Mouse (Mus musculus) forebrain, embryonic 14.5 days (tissue): ENCODE data around the gene E130308A19Rik. TPM values are rescaled to one million over a fixed set of nuclear protein-coding genes. Genes with fewer than 3 reads are reported as not detected.

Experiments
- ATAC-seq: fragments of 200-750 bp; cut with Nextera tagmentation; 2 replicates; pipeline ENCODE4 v1.8.0; 2017; ENCODE audit warnings: mild to moderate bottlenecking, moderate library complexity
- DNase-seq: peaks from one replicate; pipeline ENCODE4 v3.0.0-alpha.2; 2015; ENCODE audit warnings: low spot score
- H3K27ac ChIP-seq: fragments of 300-500 bp; sonication (generic); 2 replicates; pipeline ENCODE4 v1.5.1; 2014; ENCODE audit warnings: low read depth, mild to moderate bottlenecking, control low read depth, low read length, moderate library complexity
- H3K27me3 ChIP-seq: fragments of 300-500 bp; sonication (generic); replicated peaks from 2 replicates; pipeline ENCODE4 v1.6.1; 2014; ENCODE audit warnings: low read length, control low read depth, mixed read lengths; ENCODE audit not compliant: control insufficient read depth, insufficient read depth
- H3K36me3 ChIP-seq: fragments of 300-500 bp; sonication (generic); 2 replicates; pipeline ENCODE4 v1.6.1; 2014; ENCODE audit warnings: low read length, control low read depth; ENCODE audit not compliant: control insufficient read depth, insufficient read depth
- H3K4me1 ChIP-seq: fragments of 300-500 bp; sonication (generic); 2 replicates; pipeline ENCODE4 v1.6.1; 2014; ENCODE audit warnings: antibody characterized with exemption, low read length, control low read depth; ENCODE audit not compliant: control insufficient read depth, insufficient read depth
- H3K4me2 ChIP-seq: fragments of 300-500 bp; sonication (generic); 2 replicates; pipeline ENCODE4 v1.6.1; 2014; ENCODE audit warnings: mild to moderate bottlenecking, control low read depth, low read length
- H3K4me3 ChIP-seq: fragments of 300-500 bp; sonication (generic); 2 replicates; pipeline ENCODE4 v1.5.1; 2014; ENCODE audit warnings: low read depth, low read length, control low read depth
- H3K9ac ChIP-seq: fragments of 300-500 bp; sonication (generic); 2 replicates; pipeline ENCODE4 v1.6.1; 2014; ENCODE audit warnings: mild to moderate bottlenecking, low read length, control low read depth, moderate library complexity
- H3K9me3 ChIP-seq: fragments of 300-500 bp; sonication (generic); replicated peaks from 2 replicates; pipeline ENCODE4 v1.6.1; 2016; ENCODE audit warnings: low read length, control low read depth, mixed read lengths; ENCODE audit not compliant: control insufficient read depth
- WGBS: fragments of 180-500 bp; shearing (Covaris S2); extraction: QIAGEN DNeasy Blood & Tissue Kit; methylation state at CpG from one replicate; pipeline ENCODE4 v1.1.7; 2014; 5-methylcytosine and 5-hydroxymethylcytosine counted together
- polyA plus RNA-seq: library from polyadenylated mRNA; unstranded; fragments of >200 nt; fragmentation: Nextera tagmentation; extraction: Ambion mirVana; gene quantifications from 2 replicates; pipeline ENCODE4 v1.2.1, GENCODE M21; 2014

The E130308A19Rik gene
- polyA plus RNA-seq, 1 experiment from 2014 or later: 22.6 TPM

DNA sequence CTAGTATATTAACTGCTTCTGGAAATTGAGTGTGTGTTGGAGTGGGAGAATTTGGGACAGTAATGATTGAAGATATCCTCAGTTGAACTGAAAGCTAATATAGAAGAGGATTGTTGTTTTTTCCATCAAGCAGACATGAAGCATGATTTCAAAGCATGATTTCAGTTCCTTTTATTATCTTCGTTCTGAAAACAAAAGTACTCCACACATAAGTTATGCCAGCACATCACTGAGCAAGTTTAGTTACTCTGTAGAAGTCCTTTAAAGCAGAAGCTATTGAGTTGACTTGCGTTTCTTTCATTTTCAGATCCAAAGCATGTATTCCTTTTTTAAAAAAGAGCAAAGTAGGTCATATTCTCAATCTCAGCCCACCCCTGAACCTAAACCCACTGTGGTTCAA is 29.5 kb upstream of the E130308A19Rik start:
- Histone ChIP-seq H3K4me2 (no peak overlapping the region), H3K36me3 (no peaks in the 10 kb centered on the region; the same call in 1 of the 2 replicates), H3K4me3 (no peak overlapping the region), H3K27me3 (no peaks in the 10 kb centered on the region), H3K27ac (no peak overlapping the region), H3K9me3 (no peaks in the 10 kb centered on the region), H3K9ac (no peak overlapping the region), H3K4me1 (no peaks in the 10 kb centered on the region)
- ATAC-seq: no peak
- no peak for DNase-seq
- WGBS: 89% methylated on average over 2 of the region's 2 CpGs

DNA sequence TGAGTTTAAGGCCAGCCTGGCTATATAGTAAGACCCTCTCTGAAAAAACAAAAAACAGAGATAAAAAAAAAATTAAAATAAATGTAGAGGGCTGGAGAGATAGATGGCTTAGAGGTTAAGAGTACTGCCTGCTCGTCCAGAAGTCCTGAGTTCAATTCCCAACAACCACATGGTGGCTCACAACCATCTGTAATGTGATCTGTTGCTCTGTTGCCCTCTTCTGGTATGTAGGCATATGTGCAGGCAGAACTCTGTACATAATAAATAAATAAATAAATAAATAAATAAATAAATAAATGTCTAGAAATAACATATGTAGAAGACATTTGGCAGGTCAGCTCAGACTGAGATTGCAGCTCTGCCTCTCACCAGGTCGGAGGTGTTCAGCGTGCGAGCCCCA is 23.3 kb upstream of the E130308A19Rik start:
- ATAC-seq: no peak
- DNase-seq: no peak
- Histone ChIP-seq H3K27ac (no peak overlapping the region), H3K9ac (no peak overlapping the region), H3K4me1 (no peaks in the 10 kb centered on the region), H3K4me2 (no peak overlapping the region), H3K27me3 (no peaks in the 10 kb centered on the region), H3K9me3 (no peaks in the 10 kb centered on the region), H3K36me3 (no peaks in the 10 kb centered on the region; the same call in 1 of the 2 replicates), H3K4me3 (no peak overlapping the region)
- 91% methylated on average over 4 of the region's 4 CpGs for WGBS

DNA sequence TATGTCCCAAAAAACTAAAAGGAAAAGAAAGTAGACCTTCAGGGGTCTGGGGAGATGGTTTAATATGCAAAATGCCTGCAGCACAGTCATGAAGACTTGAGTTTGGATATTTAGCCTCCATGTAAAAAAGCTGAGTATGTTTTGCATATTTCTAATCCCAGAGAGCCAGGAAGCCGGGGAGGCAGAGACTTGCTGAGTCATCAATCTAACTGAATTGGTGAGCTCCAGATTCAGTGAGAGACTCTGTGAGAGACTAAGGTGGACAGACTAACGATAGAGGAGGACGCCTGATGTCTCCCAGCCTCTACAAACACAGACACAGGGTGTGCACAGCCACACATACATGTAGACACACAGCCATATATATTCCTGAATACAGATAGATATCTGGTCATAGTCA is 21.1 kb upstream of the E130308A19Rik start:
- 80% methylated on average over 3 of the region's 3 CpGs for WGBS
- no peak for DNase-seq
- H3K4me2 ChIP-seq: no peak overlapping the region
- no peak overlapping the region for H3K4me3 ChIP-seq
- H3K9ac ChIP-seq: no peak overlapping the region
- H3K27me3 ChIP-seq: no peaks in the 10 kb centered on the region
- H3K36me3 ChIP-seq: no peaks in the 10 kb centered on the region; the same call in 1 of the 2 replicates
- H3K4me1 ChIP-seq: no peaks in the 10 kb centered on the region
- no peak overlapping the region for H3K27ac ChIP-seq
- ATAC-seq: no peak
- no peaks in the 10 kb centered on the region for H3K9me3 ChIP-seq

DNA sequence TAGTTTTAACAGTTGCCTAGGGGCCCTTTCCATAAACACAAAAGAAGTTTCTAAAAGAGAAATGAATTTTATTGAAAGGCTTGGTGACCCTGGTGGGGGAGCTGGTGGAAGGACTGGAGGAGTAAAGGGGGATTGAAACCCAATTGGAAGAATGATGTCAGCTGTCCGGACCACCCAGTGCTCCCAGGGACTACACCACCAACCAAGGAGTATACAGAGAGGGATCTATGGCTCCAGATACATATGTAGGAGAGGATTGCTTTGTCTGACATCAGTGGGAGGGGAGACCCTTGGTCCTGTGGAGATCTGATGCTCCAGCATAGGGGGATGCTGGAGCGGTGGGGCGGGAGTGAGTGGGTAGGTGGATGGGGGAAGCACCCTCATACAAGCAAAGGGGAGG is 20.5 kb upstream of the E130308A19Rik start:
- no peaks in the 10 kb centered on the region; the same call in 1 of the 2 replicates for H3K36me3 ChIP-seq
- H3K9me3 ChIP-seq: no peaks in the 10 kb centered on the region
- no peaks in the 10 kb centered on the region for H3K4me1 ChIP-seq
- no peak for DNase-seq
- no peak overlapping the region for H3K4me3 ChIP-seq
- no peak for ATAC-seq
- H3K9ac ChIP-seq: no peak overlapping the region
- no peak overlapping the region for H3K4me2 ChIP-seq
- no peaks in the 10 kb centered on the region for H3K27me3 ChIP-seq
- 96% methylated on average over 3 of the region's 3 CpGs for WGBS
- no peak overlapping the region for H3K27ac ChIP-seq

DNA sequence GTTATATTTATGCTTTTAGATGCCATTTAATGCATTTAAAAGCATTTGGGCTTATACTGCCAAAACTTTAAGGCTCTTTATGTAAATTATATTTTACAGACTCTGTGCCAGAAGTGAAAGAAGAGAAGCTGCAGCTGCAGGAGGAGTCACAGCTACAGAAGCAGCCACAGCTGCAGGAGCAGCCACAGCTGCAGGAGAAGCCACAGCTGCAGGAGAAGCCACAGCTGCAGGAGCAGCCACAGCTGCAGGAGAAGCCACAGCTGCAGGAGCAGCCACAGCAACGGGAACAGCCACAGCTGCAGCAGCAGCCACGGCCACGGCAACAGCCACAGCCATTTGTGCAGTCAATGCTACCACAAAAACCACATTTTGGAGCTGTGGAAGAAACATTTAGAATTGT is 15.6 kb upstream of the E130308A19Rik start:
- no peak overlapping the region for H3K4me2 ChIP-seq
- no peaks in the 10 kb centered on the region for H3K36me3 ChIP-seq
- H3K4me1 ChIP-seq: no peaks in the 10 kb centered on the region
- H3K4me3 ChIP-seq: no peak overlapping the region
- WGBS: 82% methylated on average over 3 of the region's 3 CpGs
- DNase-seq (no peak), ATAC-seq (no peak)
- H3K27me3 ChIP-seq: no peaks in the 10 kb centered on the region
- H3K9me3 ChIP-seq: no peaks in the 10 kb centered on the region
- H3K27ac ChIP-seq: no peak overlapping the region
- H3K9ac ChIP-seq: no peak overlapping the region

DNA sequence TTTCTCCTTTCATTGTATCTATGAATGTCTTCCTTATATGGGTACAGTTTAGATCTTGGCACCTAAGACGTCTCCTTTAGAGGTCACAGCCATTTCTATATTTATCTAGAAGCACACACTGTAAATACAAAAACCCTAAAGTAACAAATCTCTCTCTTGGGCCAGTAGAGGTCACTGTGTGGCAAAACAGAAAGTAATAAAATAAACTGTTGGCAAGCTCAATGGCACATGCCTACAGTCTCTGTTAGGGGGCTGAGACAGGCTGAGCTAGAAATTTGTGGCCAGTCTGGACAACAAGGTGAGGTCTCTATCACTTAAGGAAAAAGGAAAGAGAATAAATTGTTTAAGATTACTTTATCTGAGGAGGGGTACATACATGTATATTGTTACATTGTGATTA is 11.0 kb upstream of the E130308A19Rik start:
- WGBS: 38% methylated on average over 1 of the region's 1 CpGs
- Histone ChIP-seq H3K27ac (no peak overlapping the region), H3K36me3 (no peaks in the 10 kb centered on the region), H3K4me1 (no peaks in the 10 kb centered on the region), H3K9ac (no peak overlapping the region), H3K4me3 (no peak overlapping the region), H3K4me2 (no peak overlapping the region), H3K27me3 (no peaks in the 10 kb centered on the region), H3K9me3 (no peaks in the 10 kb centered on the region)
- DNase-seq: peak; percentile 60
- ATAC-seq: peak; percentile 32; the same call in 1 of the 2 replicates

DNA sequence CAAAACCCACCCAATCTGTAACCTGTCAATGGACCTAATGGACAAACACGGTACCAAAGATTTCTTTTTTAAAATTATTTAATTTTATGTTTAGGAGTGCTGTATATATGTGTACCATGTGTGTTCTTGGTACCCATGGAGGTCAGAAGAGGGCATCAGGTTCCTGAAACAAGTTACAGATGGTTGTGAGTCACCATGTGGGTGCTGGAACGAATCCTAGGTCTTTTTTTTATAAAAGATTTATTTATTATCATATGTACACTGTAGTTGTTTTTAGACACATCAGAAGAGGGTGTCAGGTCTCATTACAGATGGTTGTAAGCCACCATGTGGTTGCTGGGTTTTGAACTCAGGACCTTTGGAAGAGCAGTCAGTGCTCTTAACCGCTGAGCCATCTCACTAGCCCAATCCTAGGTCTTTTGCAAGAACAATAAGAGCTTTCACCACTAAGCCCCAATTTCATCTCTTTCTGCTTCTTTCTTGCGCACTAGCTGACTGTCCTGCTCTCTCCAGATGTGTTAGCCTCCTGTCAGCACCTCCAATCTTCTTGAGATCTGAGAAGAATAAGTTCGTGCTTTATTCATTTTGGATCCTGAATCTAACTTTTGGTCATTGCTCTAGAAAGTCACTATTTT is 6.3 kb upstream of the E130308A19Rik start:
- Histone ChIP-seq H3K27ac (no peak overlapping the region), H3K9ac (no peak overlapping the region), H3K36me3 (no peaks in the 10 kb centered on the region), H3K4me1 (no peaks in the 10 kb centered on the region), H3K27me3 (no peaks in the 10 kb centered on the region), H3K4me3 (no peak overlapping the region), H3K4me2 (no peak overlapping the region), H3K9me3 (no peaks in the 10 kb centered on the region)
- 89% methylated on average over 5 of the region's 5 CpGs for WGBS
- DNase-seq (no peak), ATAC-seq (no peak)

DNA sequence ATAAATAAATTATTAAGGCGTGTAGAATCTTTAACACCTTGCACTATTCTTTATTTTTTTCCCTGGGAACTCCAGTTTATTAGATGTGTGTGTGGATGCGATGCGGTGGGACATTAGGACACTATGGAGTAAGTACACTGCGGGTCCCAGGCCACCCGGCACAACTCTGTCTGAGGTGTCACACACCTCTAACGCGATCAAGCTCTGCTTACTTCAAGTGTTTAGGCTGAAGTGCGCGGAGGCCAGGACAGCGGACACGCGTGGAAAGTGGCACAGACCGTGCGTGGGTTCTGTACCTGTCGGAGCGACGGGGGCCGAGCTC is 374 bp upstream of the E130308A19Rik start:
- peak overlapping the region; percentile 52; the same call in 1 of the 2 replicates for H3K27ac ChIP-seq
- peak overlapping the region; percentile 92 for H3K9ac ChIP-seq
- H3K4me1 ChIP-seq: peaks cover 13% of the 10 kb centered on the region; the same call in 1 of the 2 replicates
- no peak for ATAC-seq
- H3K4me2 ChIP-seq: peak overlapping the region; percentile 54
- H3K36me3 ChIP-seq: no peaks in the 10 kb centered on the region
- WGBS: 2% methylated on average over 18 of the region's 18 CpGs
- DNase-seq: no peak
- H3K27me3 ChIP-seq: no peaks in the 10 kb centered on the region
- H3K9me3 ChIP-seq: no peaks in the 10 kb centered on the region
- peak overlapping the region; percentile 91 for H3K4me3 ChIP-seq

DNA sequence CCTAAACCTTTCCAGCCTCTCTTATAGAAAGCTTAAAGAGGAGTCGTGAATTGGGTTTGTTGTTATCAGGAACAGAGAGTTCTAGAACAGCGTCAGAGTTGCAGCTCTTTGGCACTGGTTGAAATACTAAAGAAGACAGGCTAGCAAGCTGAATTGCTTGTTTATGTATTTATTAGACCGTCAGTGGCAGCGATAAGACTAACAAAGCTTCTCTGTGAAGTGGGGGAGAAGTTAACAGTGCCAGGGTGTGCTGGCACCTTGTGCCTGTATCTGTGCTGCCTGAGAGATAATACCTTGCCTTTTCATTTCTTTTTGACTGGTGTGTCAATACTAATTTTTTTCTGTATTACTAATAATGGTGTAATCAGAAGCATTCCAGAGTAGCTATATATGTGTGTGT is 2.2 kb downstream of the E130308A19Rik start:
- no peaks in the 10 kb centered on the region for H3K9me3 ChIP-seq
- ATAC-seq (no peak), DNase-seq (no peak)
- peaks cover 13% of the 10 kb centered on the region; the same call in 1 of the 2 replicates for H3K4me1 ChIP-seq
- 0 out of 2 replicates have a peak overlapping the region, but pooled peaks have one; percentile 2 for H3K4me2 ChIP-seq
- 38% methylated on average over 4 of the region's 4 CpGs for whole genome bisulfite sequencing
- H3K4me3 ChIP-seq: no peak overlapping the region
- no peaks in the 10 kb centered on the region for H3K27me3 ChIP-seq
- H3K9ac ChIP-seq: no peak overlapping the region
- no peaks in the 10 kb centered on the region for H3K36me3 ChIP-seq
- H3K27ac ChIP-seq: no peak overlapping the region
